Mouse (Mus musculus): ENCODE results near the gene C1qtnf6.

Gene C1qtnf6

GRCm38 (mm10) chr15:78514393-78515146 is 16.6 kb downstream of the C1qtnf6 start:
- DNase-seq (ENCODE audit: low spot score in 2 of 2): peak; percentile 53 to 68

- no peak for DNase-seq (ENCODE audit: low spot score in 2 of 2)
Measured at GRCm38 (mm10) chr15:78513019-78513418, 18.2 kb downstream of the C1qtnf6 start.

- no peak for DNase-seq (ENCODE audit: low spot score in 2 of 2)
Measured at GRCm38 (mm10) chr15:78511951-78512350, 19.3 kb downstream of the C1qtnf6 start.

- no peak for DNase-seq (ENCODE audit: low spot score in 2 of 2)
Measured at GRCm38 (mm10) chr15:78510736-78511135, 20.5 kb downstream of the C1qtnf6 start.

GRCm38 (mm10) chr15:78510121-78510576 is 21.1 kb downstream of the C1qtnf6 start:
- no peak for DNase-seq (ENCODE audit: low spot score in 2 of 2)

GRCm38 (mm10) chr15:78509297-78509899 is 21.8 kb downstream of the C1qtnf6 start:
- no peak for DNase-seq (ENCODE audit: low spot score in 2 of 2)

GRCm38 (mm10) chr15:78508443-78508842 is 22.8 kb downstream of the C1qtnf6 start:
- no peak for DNase-seq (ENCODE audit: low spot score in 2 of 2)

GRCm38 (mm10) chr15:78505541-78505940 is 25.7 kb downstream of the C1qtnf6 start:
- no peak for DNase-seq (ENCODE audit: low spot score in 2 of 2)

- DNase-seq (ENCODE audit: low spot score in 2 of 2): no peak
Measured at GRCm38 (mm10) chr15:78504816-78505215, 26.4 kb downstream of the C1qtnf6 start.

- DNase-seq (ENCODE audit: low spot score in 2 of 2): no peak
Measured at GRCm38 (mm10) chr15:78504013-78504412, 27.2 kb downstream of the C1qtnf6 start.

GRCm38 (mm10) chr15:78502437-78503132 is 28.6 kb downstream of the C1qtnf6 start:
- DNase-seq (ENCODE audit: low spot score in 2 of 2): no peak

GRCm38 (mm10) chr15:78494968-78495406 is 36.2 kb downstream of the C1qtnf6 start, which contains the start of gene Il2rb:
TSS of gene Il2rb (minus strand) at chr15:78495271.
- no peak for DNase-seq (ENCODE audit: low spot score in 2 of 2)

GRCm38 (mm10) chr15:78493401-78494010 is 37.7 kb downstream of the C1qtnf6 start:
- no peak for DNase-seq (ENCODE audit: low spot score in 2 of 2)

GRCm38 (mm10) chr15:78491301-78491700 is 39.9 kb downstream of the C1qtnf6 start:
- no peak for DNase-seq (ENCODE audit: low spot score in 2 of 2)

- DNase-seq (ENCODE audit: low spot score in 2 of 2): no peak
Measured at GRCm38 (mm10) chr15:78489906-78490305, 41.3 kb downstream of the C1qtnf6 start.

- DNase-seq (ENCODE audit: low spot score in 2 of 2): no peak
Measured at GRCm38 (mm10) chr15:78489248-78489647, 42.0 kb downstream of the C1qtnf6 start.

- no peak for DNase-seq (ENCODE audit: low spot score in 2 of 2)
Measured at GRCm38 (mm10) chr15:78487066-78487465, 44.1 kb downstream of the C1qtnf6 start.

- DNase-seq (ENCODE audit: low spot score in 2 of 2): no peak
Measured at GRCm38 (mm10) chr15:78486564-78486963, 44.7 kb downstream of the C1qtnf6 start.

GRCm38 (mm10) chr15:78483311-78483710 is 47.9 kb downstream of the C1qtnf6 start:
- no peak for DNase-seq (ENCODE audit: low spot score in 2 of 2)

GRCm38 (mm10) chr15:78482518-78482917 is 48.7 kb downstream of the C1qtnf6 start:
- no peak for DNase-seq (ENCODE audit: low spot score in 2 of 2)

GRCm38 (mm10) chr15:78481448-78482000 is 49.7 kb downstream of the C1qtnf6 start:
- DNase-seq (ENCODE audit: low spot score in 2 of 2): no peak

GRCm38 (mm10) chr15:78480991-78481390 is 50.2 kb downstream of the C1qtnf6 start:
- no peak for DNase-seq (ENCODE audit: low spot score in 2 of 2)

All from spleen, postnatal 14 days (tissue).